Mouse (Mus musculus): ENCODE measurements around the gene Eloa. TPM values are rescaled to one million over a fixed set of nuclear protein-coding genes. Genes with fewer than 3 reads are reported as not detected.
"Not testable (repeated sequence)": the region's sequence is repeated elsewhere in the genome, so short reads cannot be mapped to it uniquely, and the experiment has no call there.

The Eloa gene
- polyA plus RNA-seq, 1 experiment from 2014 or later = 42.3 TPM

DNA sequence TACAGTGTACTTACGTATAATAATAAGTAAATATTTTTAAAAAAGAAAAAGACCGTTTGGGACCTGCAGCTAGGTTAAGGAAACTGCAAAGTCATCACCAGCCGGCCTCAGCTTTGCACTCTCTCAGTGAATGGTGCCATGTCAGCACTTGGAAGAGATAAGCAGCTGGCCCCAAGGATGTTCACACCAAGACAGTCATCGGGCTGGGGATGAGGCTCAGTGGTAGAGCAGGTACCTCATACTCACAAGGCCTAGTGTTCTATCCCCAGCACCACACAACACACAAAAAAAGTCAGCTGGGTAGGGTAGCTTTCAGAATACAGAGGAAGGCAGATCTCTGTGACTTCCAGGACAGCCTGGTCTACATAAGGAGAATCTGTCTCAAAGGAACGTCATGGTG is 36.4 kb downstream of the Eloa start:
- H3K4me3 ChIP-seq (ENCODE audit: low read depth, low read length) = peak overlapping the region; percentile 96; the same call in 1 of the 2 replicates
- ATAC-seq (replicated peaks; ENCODE audit: low FRiP score, low TSS enrichment, low read depth) = no peak
- H3K36me3 ChIP-seq (ENCODE audit: control insufficient read depth, insufficient read depth, low read length) = peaks cover 30% of the 10 kb centered on the region
- no peak overlapping the region for H3K27ac ChIP-seq (ENCODE audit: low read depth)
- WGBS = 94% methylated on average over 5 of the region's 5 CpGs
- no peak overlapping the region for H3K4me2 ChIP-seq (ENCODE audit: low read length)
- no peak for DNase-seq (ENCODE audit: low spot score)
- no peak overlapping the region for H3K9ac ChIP-seq (ENCODE audit: low read length)
- H3K9me3 ChIP-seq (ENCODE audit: control insufficient read depth, low read length) = no peaks in the 10 kb centered on the region
- H3K4me1 ChIP-seq (replicated peaks; ENCODE audit: control insufficient read depth, insufficient read depth, low read length) = peaks cover 11% of the 10 kb centered on the region
- no peaks in the 10 kb centered on the region for H3K27me3 ChIP-seq (replicated peaks; ENCODE audit: control insufficient read depth, insufficient read depth, low read length)

DNA sequence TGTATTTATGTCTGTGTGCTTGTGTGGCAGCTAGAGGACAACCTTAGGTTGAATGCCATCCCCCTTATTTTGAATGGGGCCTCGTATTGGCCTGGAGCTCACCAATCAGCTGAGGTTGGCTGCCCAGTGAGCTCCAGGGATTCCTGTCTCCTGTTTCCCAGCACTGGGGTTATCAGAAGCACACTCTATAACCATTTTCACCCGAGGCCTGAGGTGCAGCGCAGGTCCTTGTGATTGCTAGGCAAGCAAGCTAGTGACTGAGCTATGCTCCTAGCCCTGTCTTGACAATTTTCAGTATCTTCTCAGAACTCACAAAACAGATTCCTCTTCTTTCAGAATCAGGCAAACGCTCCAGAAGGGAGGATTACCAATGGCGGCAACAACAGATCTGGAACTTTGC is 37.0 kb downstream of the Eloa start:
- Histone ChIP-seq H3K4me2 (ENCODE audit: low read length) (no peak overlapping the region), H3K4me1 (replicated peaks; ENCODE audit: control insufficient read depth, insufficient read depth, low read length) (peaks cover 11% of the 10 kb centered on the region), H3K27ac (ENCODE audit: low read depth) (no peak overlapping the region), H3K9ac (ENCODE audit: low read length) (no peak overlapping the region), H3K36me3 (ENCODE audit: control insufficient read depth, insufficient read depth, low read length) (peaks cover 30% of the 10 kb centered on the region), H3K27me3 (replicated peaks; ENCODE audit: control insufficient read depth, insufficient read depth, low read length) (no peaks in the 10 kb centered on the region), H3K9me3 (ENCODE audit: control insufficient read depth, low read length) (no peaks in the 10 kb centered on the region), H3K4me3 (ENCODE audit: low read depth, low read length) (no peak overlapping the region)
- DNase-seq (ENCODE audit: low spot score) = no peak
- ATAC-seq (replicated peaks; ENCODE audit: low FRiP score, low TSS enrichment, low read depth) = no peak
- 83% methylated on average over 5 of the region's 5 CpGs for WGBS

DNA sequence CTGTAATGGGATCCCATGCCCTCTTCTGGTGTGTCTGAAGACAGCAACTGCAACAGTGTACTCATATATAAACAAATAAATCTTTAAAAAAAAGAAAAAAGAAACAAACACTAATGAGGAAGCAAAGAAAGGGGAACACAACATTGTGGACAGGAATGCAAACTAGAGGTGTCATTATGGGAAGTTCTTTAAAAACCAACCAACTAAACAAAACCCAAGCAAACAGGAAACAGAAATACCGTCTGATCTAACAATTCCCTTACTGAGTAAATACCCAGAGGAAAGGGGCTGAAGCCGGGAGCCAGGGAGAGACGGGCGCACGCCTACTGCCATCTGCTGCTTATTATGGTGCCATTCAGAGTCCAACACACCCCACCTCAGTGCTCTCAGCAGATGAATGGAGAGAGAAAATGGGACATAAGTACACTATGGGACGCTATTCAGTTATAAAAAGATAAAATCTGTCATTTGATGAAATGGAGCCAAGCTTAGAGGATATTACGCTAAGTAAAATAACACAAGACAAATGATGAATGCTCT is 40.0 kb downstream of the Eloa start:
- no peak overlapping the region for H3K4me2 ChIP-seq (ENCODE audit: low read length)
- no peak for ATAC-seq (replicated peaks; ENCODE audit: low FRiP score, low TSS enrichment, low read depth)
- H3K27ac ChIP-seq (ENCODE audit: low read depth) = no peak overlapping the region
- peaks cover 46% of the 10 kb centered on the region for H3K36me3 ChIP-seq (ENCODE audit: control insufficient read depth, insufficient read depth, low read length)
- WGBS = 80% methylated on average over 7 of the region's 7 CpGs
- no peak for DNase-seq (ENCODE audit: low spot score)
- no peak overlapping the region for H3K9ac ChIP-seq (ENCODE audit: low read length)
- H3K27me3 ChIP-seq (replicated peaks; ENCODE audit: control insufficient read depth, insufficient read depth, low read length) = no peaks in the 10 kb centered on the region
- H3K4me1 ChIP-seq (replicated peaks; ENCODE audit: control insufficient read depth, insufficient read depth, low read length) = peaks cover 11% of the 10 kb centered on the region
- H3K9me3 ChIP-seq (ENCODE audit: control insufficient read depth, low read length) = no peaks in the 10 kb centered on the region
- no peak overlapping the region for H3K4me3 ChIP-seq (ENCODE audit: low read depth, low read length)

DNA sequence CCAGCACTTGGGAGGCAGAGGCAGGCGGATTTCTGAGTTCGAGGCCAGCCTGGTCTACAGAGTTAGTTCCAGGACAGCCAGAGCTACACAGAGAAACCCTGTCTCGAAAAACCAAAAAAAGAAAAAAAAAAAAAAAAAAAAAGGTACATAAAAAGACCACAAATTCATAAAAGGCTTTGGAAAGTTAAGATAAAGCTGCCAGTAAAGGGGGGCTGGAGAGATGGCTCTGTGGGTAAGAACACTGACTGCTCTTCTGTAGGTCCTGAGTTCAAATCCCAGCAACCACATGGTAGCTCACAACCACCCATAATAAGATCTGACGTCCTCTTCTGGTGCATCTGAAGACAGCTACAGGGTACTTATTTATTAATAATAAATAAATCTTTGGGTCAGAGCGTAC is 41.3 kb downstream of the Eloa start:
- not testable (repeated sequence) for ATAC-seq (replicated peaks; ENCODE audit: low FRiP score, low TSS enrichment, low read depth); H3K4me3 ChIP-seq (ENCODE audit: low read depth, low read length); H3K27ac ChIP-seq (ENCODE audit: low read depth); H3K9ac ChIP-seq (ENCODE audit: low read length); H3K4me2 ChIP-seq (ENCODE audit: low read length); DNase-seq (ENCODE audit: low spot score); H3K4me1 ChIP-seq (replicated peaks; ENCODE audit: control insufficient read depth, insufficient read depth, low read length); H3K27me3 ChIP-seq (replicated peaks; ENCODE audit: control insufficient read depth, insufficient read depth, low read length); H3K9me3 ChIP-seq (ENCODE audit: control insufficient read depth, low read length)
- H3K36me3 ChIP-seq (ENCODE audit: control insufficient read depth, insufficient read depth, low read length) = peaks cover 57% of the 10 kb centered on the region
- WGBS = 92% methylated on average over 5 of the region's 5 CpGs

DNA sequence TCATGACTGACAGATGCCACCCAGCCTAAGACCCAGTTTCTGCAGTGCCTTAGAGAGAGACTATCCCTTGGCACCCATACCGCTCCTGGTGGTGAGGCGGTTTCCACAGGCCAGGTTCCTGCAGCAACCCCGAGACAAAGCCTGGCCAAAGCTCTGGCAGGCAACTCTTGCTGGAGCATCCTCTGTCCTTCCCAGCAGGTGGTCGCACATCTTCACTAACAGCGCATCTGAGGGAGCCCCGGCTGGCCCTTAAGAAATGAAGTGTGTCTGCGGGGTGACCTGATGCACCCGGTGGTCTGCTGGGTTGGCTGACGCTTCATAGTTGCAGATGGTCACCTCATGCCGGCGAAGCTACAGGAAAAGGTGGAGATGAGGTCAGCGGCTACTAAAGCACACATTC is 45.4 kb downstream of the Eloa start:
- H3K4me1 ChIP-seq (replicated peaks; ENCODE audit: control insufficient read depth, insufficient read depth, low read length) = peaks cover 14% of the 10 kb centered on the region
- no peak overlapping the region for H3K4me3 ChIP-seq (ENCODE audit: low read depth, low read length)
- H3K9ac ChIP-seq (ENCODE audit: low read length) = no peak overlapping the region
- ATAC-seq (replicated peaks; ENCODE audit: low FRiP score, low TSS enrichment, low read depth) (no peak), DNase-seq (ENCODE audit: low spot score) (no peak)
- WGBS = 94% methylated on average over 12 of the region's 12 CpGs
- no peak overlapping the region for H3K4me2 ChIP-seq (ENCODE audit: low read length)
- no peak overlapping the region for H3K27ac ChIP-seq (ENCODE audit: low read depth)
- H3K27me3 ChIP-seq (replicated peaks; ENCODE audit: control insufficient read depth, insufficient read depth, low read length) = no peaks in the 10 kb centered on the region
- peaks cover 37% of the 10 kb centered on the region for H3K36me3 ChIP-seq (ENCODE audit: control insufficient read depth, insufficient read depth, low read length)
- no peaks in the 10 kb centered on the region for H3K9me3 ChIP-seq (ENCODE audit: control insufficient read depth, low read length)

DNA sequence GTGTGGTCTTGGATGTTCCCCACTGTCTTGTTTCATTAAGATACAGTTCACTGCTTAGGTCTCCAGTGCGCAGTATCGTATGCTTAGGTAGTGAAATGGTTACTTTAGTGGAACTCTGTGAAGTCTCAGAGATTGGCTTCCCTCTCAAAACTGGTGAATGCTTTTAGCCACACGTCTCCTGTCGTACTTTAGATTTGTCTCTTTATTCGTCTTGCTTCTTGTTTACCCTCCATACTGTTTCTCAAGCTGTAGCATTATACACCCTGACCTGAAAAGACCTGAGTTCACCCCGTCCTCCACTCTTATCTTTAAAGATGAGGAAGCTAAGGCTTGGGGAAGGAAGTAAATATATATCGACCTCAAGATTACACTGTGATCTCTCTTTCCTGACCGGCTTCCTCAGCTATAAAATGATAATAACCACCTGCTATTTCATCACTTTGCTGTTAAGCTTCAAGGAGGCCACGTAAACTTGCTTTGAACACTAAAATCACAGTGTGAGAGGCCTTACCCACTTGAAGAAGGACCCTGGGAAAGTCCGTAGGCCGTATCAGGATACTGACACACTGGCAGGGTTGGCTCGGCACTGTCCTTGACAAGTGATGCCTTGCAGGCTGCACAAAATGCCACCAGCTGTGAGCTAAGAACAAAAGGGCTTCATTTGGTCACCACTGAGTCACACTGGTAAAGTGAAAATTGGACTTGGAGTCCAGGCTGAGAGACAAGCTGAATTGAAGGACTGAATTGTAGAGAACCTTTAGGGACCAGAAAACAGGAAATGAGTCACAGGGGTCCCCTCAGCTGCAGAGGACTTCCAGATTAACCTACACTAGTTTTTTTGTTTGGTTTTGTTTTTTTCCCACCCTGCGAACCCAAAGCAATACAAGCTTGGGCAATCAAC is 48.4 kb downstream of the Eloa start:
- Histone ChIP-seq H3K36me3 (ENCODE audit: control insufficient read depth, insufficient read depth, low read length) (peaks cover 52% of the 10 kb centered on the region), H3K4me3 (ENCODE audit: low read depth, low read length) (peak overlapping the region; percentile 99), H3K4me1 (replicated peaks; ENCODE audit: control insufficient read depth, insufficient read depth, low read length) (peaks cover 14% of the 10 kb centered on the region), H3K9me3 (ENCODE audit: control insufficient read depth, low read length) (no peaks in the 10 kb centered on the region), H3K4me2 (ENCODE audit: low read length) (peak overlapping the region; percentile 79), H3K9ac (ENCODE audit: low read length) (no peak overlapping the region), H3K27me3 (replicated peaks; ENCODE audit: control insufficient read depth, insufficient read depth, low read length) (no peaks in the 10 kb centered on the region), H3K27ac (ENCODE audit: low read depth) (no peak overlapping the region)
- WGBS = 65% methylated on average over 13 of the region's 13 CpGs
- 0 out of 2 replicates have a peak, but pooled peaks have one; percentile 16 for ATAC-seq (replicated peaks; ENCODE audit: low FRiP score, low TSS enrichment, low read depth)
- no peak for DNase-seq (ENCODE audit: low spot score)

DNA sequence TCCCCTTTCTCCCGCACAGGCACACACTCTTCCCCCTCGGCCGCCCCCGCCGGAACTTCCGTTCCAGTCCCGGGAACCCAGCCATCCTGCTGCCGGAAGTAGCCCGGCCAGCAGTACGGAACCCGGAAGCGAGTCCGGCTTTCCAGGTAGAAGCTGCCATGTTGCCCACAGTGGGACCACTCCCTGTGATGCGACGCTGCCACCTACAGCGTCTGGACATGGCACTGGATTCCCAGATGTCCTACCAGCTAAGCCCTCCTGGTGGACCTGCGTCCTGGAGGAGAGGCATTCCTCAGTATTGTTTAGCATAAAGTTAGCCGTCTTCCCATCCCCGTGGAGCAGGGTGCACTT is 49.0 kb downstream of the Eloa start, which contains the start of gene Lypla2:
Lypla2 (minus strand) TSS at position 71 of the 351 bp plus-strand sequence.
- H3K27me3 ChIP-seq (replicated peaks; ENCODE audit: control insufficient read depth, insufficient read depth, low read length) = no peaks in the 10 kb centered on the region
- peaks cover 14% of the 10 kb centered on the region for H3K4me1 ChIP-seq (replicated peaks; ENCODE audit: control insufficient read depth, insufficient read depth, low read length)
- peak within 1 kb of the TSS; percentile 33; the same call in 1 of the 2 replicates for H3K27ac ChIP-seq (ENCODE audit: low read depth)
- DNase-seq (ENCODE audit: low spot score) (peak; percentile 87), ATAC-seq (replicated peaks; ENCODE audit: low FRiP score, low TSS enrichment, low read depth) (peak; percentile 78)
- WGBS = 2% methylated on average over 19 of the region's 19 CpGs
- H3K9me3 ChIP-seq (ENCODE audit: control insufficient read depth, low read length) = no peaks in the 10 kb centered on the region
- H3K4me2 ChIP-seq (ENCODE audit: low read length) = peak within 1 kb of the TSS; percentile 79
- peak within 1 kb of the TSS; percentile 85 for H3K9ac ChIP-seq (ENCODE audit: low read length)
- H3K4me3 ChIP-seq (ENCODE audit: low read depth, low read length) = peak within 1 kb of the TSS; percentile 99
- H3K36me3 ChIP-seq (ENCODE audit: control insufficient read depth, insufficient read depth, low read length) = peaks cover 58% of the 10 kb centered on the region

DNA sequence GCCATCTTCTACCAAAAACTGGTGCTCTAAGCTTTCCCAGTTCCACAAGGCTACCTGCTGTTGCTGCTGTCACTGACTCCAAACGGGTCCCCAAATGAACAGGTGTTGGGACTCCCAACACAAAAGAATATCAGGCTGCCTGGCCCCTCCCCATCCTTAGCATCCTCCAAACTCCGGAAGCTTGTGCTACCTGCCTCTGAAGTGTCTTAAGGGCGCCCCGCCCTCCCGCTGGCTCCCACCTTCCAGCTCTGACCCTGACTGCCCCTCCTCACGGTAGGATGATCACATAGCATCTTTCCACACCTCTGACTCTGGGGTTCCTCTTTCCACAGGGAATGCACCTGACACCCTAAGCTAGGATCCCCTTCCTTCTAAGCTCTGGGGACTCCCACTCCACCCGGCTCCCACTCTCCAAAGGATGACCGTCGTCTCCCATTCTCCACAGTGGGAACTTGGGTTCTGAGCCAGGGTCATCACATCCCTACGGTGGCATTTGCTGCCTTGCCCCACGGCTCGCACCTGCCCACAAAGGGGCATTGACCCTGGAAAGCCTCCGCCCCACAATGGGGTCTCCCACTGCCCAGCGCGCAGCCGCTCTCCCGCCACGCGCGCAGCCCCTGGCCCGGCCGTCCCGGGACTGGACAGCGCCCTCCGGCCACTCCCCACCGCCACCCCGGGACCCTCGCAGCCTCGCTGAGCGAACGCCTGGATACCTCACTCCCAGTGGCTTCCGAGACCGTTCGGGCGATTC is 49.6 kb downstream of the Eloa start:
- ATAC-seq (replicated peaks; ENCODE audit: low FRiP score, low TSS enrichment, low read depth) = peak; percentile 37
- H3K9me3 ChIP-seq (ENCODE audit: control insufficient read depth, low read length) = no peaks in the 10 kb centered on the region
- peak overlapping the region; percentile 85 for H3K9ac ChIP-seq (ENCODE audit: low read length)
- H3K4me3 ChIP-seq (ENCODE audit: low read depth, low read length) = peak overlapping the region; percentile 99
- peak overlapping the region; percentile 79 for H3K4me2 ChIP-seq (ENCODE audit: low read length)
- under 1% methylated on average over 35 of the region's 35 CpGs for WGBS
- peaks cover 59% of the 10 kb centered on the region for H3K36me3 ChIP-seq (ENCODE audit: control insufficient read depth, insufficient read depth, low read length)
- H3K4me1 ChIP-seq (replicated peaks; ENCODE audit: control insufficient read depth, insufficient read depth, low read length) = peaks cover 14% of the 10 kb centered on the region
- no peaks in the 10 kb centered on the region for H3K27me3 ChIP-seq (replicated peaks; ENCODE audit: control insufficient read depth, insufficient read depth, low read length)
- peak; percentile 69 for DNase-seq (ENCODE audit: low spot score)
- peak overlapping the region; percentile 33; the same call in 1 of the 2 replicates for H3K27ac ChIP-seq (ENCODE audit: low read depth)
